Mouse (Mus musculus): Measurements from ENCODE around the gene Fggy. TPM values are rescaled to one million over a fixed set of nuclear protein-coding genes. Genes with fewer than 3 reads are reported as not detected.

Gene Fggy
- polyA plus RNA-seq, 1 experiment from 2014 or later: 6.2 TPM

- no peak overlapping the region for H3K27ac ChIP-seq (replicated peaks)
- H3K9me3 ChIP-seq (replicated peaks): no peaks in the 10 kb centered on the region
- no peaks in the 10 kb centered on the region for H3K36me3 ChIP-seq
- H3K4me3 ChIP-seq: no peak overlapping the region
- no peak for DNase-seq (ENCODE audit: low spot score)
- no peaks in the 10 kb centered on the region for H3K27me3 ChIP-seq (ENCODE audit: low read depth, poor library complexity, severe bottlenecking)
- WGBS: 89% methylated on average over 2 of the region's 2 CpGs
- H3K4me1 ChIP-seq: peaks cover 6% of the 10 kb centered on the region; the same call in 1 of the 2 replicates
These were observed 169.1 kb downstream of the Fggy start for GRCm38 (mm10) chr4:95726361-95726760.

GRCm38 (mm10) chr4:95729142-95729826 is 172.0 kb downstream of the Fggy start:
- H3K4me3 ChIP-seq: no peak overlapping the region
- WGBS: 59% methylated on average over 3 of the region's 3 CpGs
- H3K4me1 ChIP-seq: peaks cover 17% of the 10 kb centered on the region
- H3K9me3 ChIP-seq (replicated peaks): no peaks in the 10 kb centered on the region
- no peak overlapping the region for H3K27ac ChIP-seq (replicated peaks)
- H3K27me3 ChIP-seq (ENCODE audit: low read depth, poor library complexity, severe bottlenecking): no peaks in the 10 kb centered on the region
- no peaks in the 10 kb centered on the region for H3K36me3 ChIP-seq
- DNase-seq (ENCODE audit: low spot score): no peak

GRCm38 (mm10) chr4:95731110-95731509 is 173.8 kb downstream of the Fggy start:
- Histone ChIP-seq H3K27me3 (ENCODE audit: low read depth, poor library complexity, severe bottlenecking) (no peaks in the 10 kb centered on the region), H3K36me3 (no peaks in the 10 kb centered on the region), H3K27ac (replicated peaks) (no peak overlapping the region), H3K4me1 (peaks cover 17% of the 10 kb centered on the region), H3K9me3 (replicated peaks) (no peaks in the 10 kb centered on the region), H3K4me3 (no peak overlapping the region)
- no peak for DNase-seq (ENCODE audit: low spot score)
- WGBS: 89% methylated on average over 2 of the region's 2 CpGs

GRCm38 (mm10) chr4:95733397-95734249 is 176.3 kb downstream of the Fggy start:
- Histone ChIP-seq H3K27ac (replicated peaks) (no peak overlapping the region), H3K4me1 (peaks cover 20% of the 10 kb centered on the region), H3K27me3 (ENCODE audit: low read depth, poor library complexity, severe bottlenecking) (no peaks in the 10 kb centered on the region), H3K36me3 (no peaks in the 10 kb centered on the region), H3K4me3 (no peak overlapping the region), H3K9me3 (replicated peaks) (no peaks in the 10 kb centered on the region)
- WGBS: 45% methylated on average over 6 of the region's 6 CpGs
- DNase-seq (ENCODE audit: low spot score): no peak

- Histone ChIP-seq H3K27me3 (ENCODE audit: low read depth, poor library complexity, severe bottlenecking) (no peaks in the 10 kb centered on the region), H3K36me3 (no peaks in the 10 kb centered on the region), H3K27ac (replicated peaks) (no peak overlapping the region), H3K4me3 (no peak overlapping the region), H3K4me1 (peaks cover 14% of the 10 kb centered on the region), H3K9me3 (replicated peaks) (no peaks in the 10 kb centered on the region)
- no peak for DNase-seq (ENCODE audit: low spot score)
- 96% methylated on average over 4 of the region's 4 CpGs for WGBS
These were observed 178.7 kb downstream of the Fggy start for GRCm38 (mm10) chr4:95735967-95736366.

- DNase-seq (ENCODE audit: low spot score): no peak
- H3K4me1 ChIP-seq: peaks cover 14% of the 10 kb centered on the region
- no peak overlapping the region for H3K4me3 ChIP-seq
- no peaks in the 10 kb centered on the region for H3K9me3 ChIP-seq (replicated peaks)
- H3K27me3 ChIP-seq (ENCODE audit: low read depth, poor library complexity, severe bottlenecking): no peaks in the 10 kb centered on the region
- no peaks in the 10 kb centered on the region for H3K36me3 ChIP-seq
- 70% methylated on average over 2 of the region's 2 CpGs for WGBS
- no peak overlapping the region for H3K27ac ChIP-seq (replicated peaks)
These were observed 179.4 kb downstream of the Fggy start for GRCm38 (mm10) chr4:95736674-95737073.

- no peak overlapping the region for H3K4me3 ChIP-seq
- no peak overlapping the region for H3K27ac ChIP-seq (replicated peaks)
- H3K36me3 ChIP-seq: no peaks in the 10 kb centered on the region
- DNase-seq (ENCODE audit: low spot score): no peak
- H3K9me3 ChIP-seq (replicated peaks): no peaks in the 10 kb centered on the region
- 60% methylated on average over 5 of the region's 5 CpGs for WGBS
- H3K4me1 ChIP-seq: peaks cover 21% of the 10 kb centered on the region
- H3K27me3 ChIP-seq (ENCODE audit: low read depth, poor library complexity, severe bottlenecking): no peaks in the 10 kb centered on the region
These were observed 180.9 kb downstream of the Fggy start for GRCm38 (mm10) chr4:95738179-95738578.

- DNase-seq (ENCODE audit: low spot score): no peak
- Histone ChIP-seq H3K27me3 (ENCODE audit: low read depth, poor library complexity, severe bottlenecking) (no peaks in the 10 kb centered on the region), H3K4me1 (peaks cover 17% of the 10 kb centered on the region), H3K36me3 (no peaks in the 10 kb centered on the region), H3K4me3 (no peak overlapping the region), H3K27ac (replicated peaks) (no peak overlapping the region), H3K9me3 (replicated peaks) (no peaks in the 10 kb centered on the region)
- 78% methylated on average over 4 of the region's 4 CpGs for WGBS
These were observed 181.4 kb downstream of the Fggy start for GRCm38 (mm10) chr4:95738725-95739124.

- Histone ChIP-seq H3K27me3 (ENCODE audit: low read depth, poor library complexity, severe bottlenecking) (no peaks in the 10 kb centered on the region), H3K27ac (replicated peaks) (no peak overlapping the region), H3K36me3 (no peaks in the 10 kb centered on the region), H3K4me3 (no peak overlapping the region), H3K9me3 (replicated peaks) (no peaks in the 10 kb centered on the region), H3K4me1 (peaks cover 11% of the 10 kb centered on the region; the same call in 1 of the 2 replicates)
- 80% methylated on average over 7 of the region's 7 CpGs for WGBS
- no peak for DNase-seq (ENCODE audit: low spot score)
These were observed 183.9 kb downstream of the Fggy start for GRCm38 (mm10) chr4:95741115-95741734.

- Histone ChIP-seq H3K9me3 (replicated peaks) (no peaks in the 10 kb centered on the region), H3K27me3 (ENCODE audit: low read depth, poor library complexity, severe bottlenecking) (no peaks in the 10 kb centered on the region), H3K4me1 (peaks cover 11% of the 10 kb centered on the region; the same call in 1 of the 2 replicates), H3K4me3 (no peak overlapping the region), H3K36me3 (no peaks in the 10 kb centered on the region), H3K27ac (replicated peaks) (no peak overlapping the region)
- DNase-seq (ENCODE audit: low spot score): no peak
- 51% methylated on average over 4 of the region's 4 CpGs for WGBS
These were observed 185.7 kb downstream of the Fggy start for GRCm38 (mm10) chr4:95742986-95743385.

GRCm38 (mm10) chr4:95746954-95747353 is 189.6 kb downstream of the Fggy start:
- no peak for DNase-seq (ENCODE audit: low spot score)

GRCm38 (mm10) chr4:95747415-95748202 is 190.3 kb downstream of the Fggy start:
- Histone ChIP-seq H3K36me3 (no peaks in the 10 kb centered on the region), H3K27me3 (ENCODE audit: low read depth, poor library complexity, severe bottlenecking) (no peaks in the 10 kb centered on the region), H3K27ac (replicated peaks) (no peak overlapping the region), H3K4me3 (no peak overlapping the region), H3K4me1 (peaks cover 9% of the 10 kb centered on the region; the same call in 1 of the 2 replicates), H3K9me3 (replicated peaks) (no peaks in the 10 kb centered on the region)
- DNase-seq (ENCODE audit: low spot score): no peak
- 91% methylated on average over 12 of the region's 12 CpGs for WGBS

More at GRCm38 (mm10) chr4:95746954-95747353, 189.6 kb downstream of the Fggy start:
- Histone ChIP-seq H3K4me1 (peaks cover 8% of the 10 kb centered on the region; the same call in 1 of the 2 replicates), H3K36me3 (no peaks in the 10 kb centered on the region), H3K9me3 (replicated peaks) (no peaks in the 10 kb centered on the region), H3K27ac (replicated peaks) (no peak overlapping the region), H3K27me3 (ENCODE audit: low read depth, poor library complexity, severe bottlenecking) (no peaks in the 10 kb centered on the region), H3K4me3 (no peak overlapping the region)
- 96% methylated on average over 6 of the region's 6 CpGs for WGBS
